Mouse (Mus musculus) retina, postnatal 7 days (tissue): ENCODE results near the gene Mospd3.

Experiments
- DNase-seq: peaks from one replicate; pipeline ENCODE4 v3.0.0-alpha.2; 2012; ENCODE audit warnings: low read depth, low spot score

The Mospd3 gene

GRCm38 (mm10) chr5:137574470-137574901 is 26.4 kb downstream of the Mospd3 start:
- DNase-seq: no peak

- no peak for DNase-seq
Observed at GRCm38 (mm10) chr5:137570691-137571586, 29.9 kb downstream of the Mospd3 start.

- DNase-seq: no peak
Observed at GRCm38 (mm10) chr5:137570181-137570580, 30.7 kb downstream of the Mospd3 start.

- DNase-seq: no peak
Observed at GRCm38 (mm10) chr5:137569665-137570064, 31.2 kb downstream of the Mospd3 start, which contains the start of gene Tfr2. Gene Tfr2 (plus strand): TSS chr5:137569840.

GRCm38 (mm10) chr5:137569031-137569430 is 31.8 kb downstream of the Mospd3 start:
- no peak for DNase-seq

GRCm38 (mm10) chr5:137568223-137568798 is 32.5 kb downstream of the Mospd3 start:
- no peak for DNase-seq

GRCm38 (mm10) chr5:137566416-137566815 is 34.4 kb downstream of the Mospd3 start:
- DNase-seq: no peak

GRCm38 (mm10) chr5:137565744-137566143 is 35.1 kb downstream of the Mospd3 start:
- no peak for DNase-seq

GRCm38 (mm10) chr5:137562965-137563364 is 37.9 kb downstream of the Mospd3 start:
- no peak for DNase-seq

- no peak for DNase-seq
Observed at GRCm38 (mm10) chr5:137561556-137561955, 39.3 kb downstream of the Mospd3 start.

GRCm38 (mm10) chr5:137553898-137554297 is 47.0 kb downstream of the Mospd3 start:
- DNase-seq: no peak

- DNase-seq: peak; percentile 76
Observed at GRCm38 (mm10) chr5:137553411-137553837, 47.4 kb downstream of the Mospd3 start, which contains the start of gene Actl6b. Gene Actl6b (plus strand): TSS chr5:137553517.

GRCm38 (mm10) chr5:137553000-137553399 is 47.9 kb downstream of the Mospd3 start:
- no peak for DNase-seq

- DNase-seq: no peak
Observed at GRCm38 (mm10) chr5:137551119-137551518, 49.7 kb downstream of the Mospd3 start.

GRCm38 (mm10) chr5:137549840-137550239 is 51.0 kb downstream of the Mospd3 start:
- no peak for DNase-seq
